Mouse (Mus musculus): ENCODE measurements around the gene Tgfb3. TPM values are rescaled to one million over a fixed set of nuclear protein-coding genes. Genes with fewer than 3 reads are reported as not detected.

The Tgfb3 gene
- polyA plus RNA-seq, 1 experiment from 2014 or later: 24.2 TPM

GRCm38 (mm10) chr12:86082481-86083012 is 3.7 kb upstream of the Tgfb3 start, which contains the start of gene Ift43:
TSS of gene Ift43 (plus strand) at chr12:86082541.
- 0 out of 2 replicates have a peak, but pooled peaks have one; percentile 13 for ATAC-seq (ENCODE audit: insufficient number of reproducible peaks, low FRiP score)
- peak within 1 kb of the TSS; percentile 84 for H3K4me3 ChIP-seq
- under 1% methylated on average over 35 of the region's 35 CpGs for WGBS
- no peaks in the 10 kb centered on the region for H3K9me3 ChIP-seq (replicated peaks)
- no peaks in the 10 kb centered on the region for H3K27me3 ChIP-seq (replicated peaks)
- H3K4me1 ChIP-seq (replicated peaks): peaks cover 27% of the 10 kb centered on the region
- H3K36me3 ChIP-seq: peaks cover 17% of the 10 kb centered on the region
- peak within 1 kb of the TSS; percentile 77 for H3K9ac ChIP-seq
- H3K27ac ChIP-seq (ENCODE audit: poor library complexity, severe bottlenecking): peak within 1 kb of the TSS; percentile 56
- peak within 1 kb of the TSS; percentile 79 for H3K4me2 ChIP-seq

GRCm38 (mm10) chr12:86079202-86079667 is 394 bp upstream of the Tgfb3 start:
- WGBS: under 1% methylated on average over 31 of the region's 31 CpGs
- Histone ChIP-seq H3K9ac (peak overlapping the region; percentile 83), H3K4me2 (peak overlapping the region; percentile 81), H3K36me3 (no peaks in the 10 kb centered on the region), H3K27ac (ENCODE audit: poor library complexity, severe bottlenecking) (peak overlapping the region; percentile 90), H3K4me1 (replicated peaks) (peaks cover 38% of the 10 kb centered on the region), H3K9me3 (replicated peaks) (no peaks in the 10 kb centered on the region), H3K27me3 (replicated peaks) (no peaks in the 10 kb centered on the region), H3K4me3 (peak overlapping the region; percentile 62)
- ATAC-seq (ENCODE audit: insufficient number of reproducible peaks, low FRiP score): peak; percentile 76

- Histone ChIP-seq H3K4me3 (peak overlapping the region; percentile 62), H3K27me3 (replicated peaks) (no peaks in the 10 kb centered on the region), H3K27ac (ENCODE audit: poor library complexity, severe bottlenecking) (peak overlapping the region; percentile 90), H3K4me2 (peak overlapping the region; percentile 81), H3K9ac (peak overlapping the region; percentile 83), H3K9me3 (replicated peaks) (no peaks in the 10 kb centered on the region), H3K36me3 (no peaks in the 10 kb centered on the region), H3K4me1 (replicated peaks) (peaks cover 36% of the 10 kb centered on the region)
- 19% methylated on average over 9 of the region's 9 CpGs for WGBS
- ATAC-seq (ENCODE audit: insufficient number of reproducible peaks, low FRiP score): no peak
Measured at GRCm38 (mm10) chr12:86078176-86078552, 677 bp downstream of the Tgfb3 start.

- H3K36me3 ChIP-seq: no peaks in the 10 kb centered on the region
- H3K4me3 ChIP-seq: peak overlapping the region; percentile 62
- ATAC-seq (ENCODE audit: insufficient number of reproducible peaks, low FRiP score): no peak
- H3K27me3 ChIP-seq (replicated peaks): no peaks in the 10 kb centered on the region
- peak overlapping the region; percentile 83 for H3K9ac ChIP-seq
- no peaks in the 10 kb centered on the region for H3K9me3 ChIP-seq (replicated peaks)
- H3K4me2 ChIP-seq: peak overlapping the region; percentile 81
- H3K27ac ChIP-seq (ENCODE audit: poor library complexity, severe bottlenecking): 0 out of 2 replicates have a peak overlapping the region, but pooled peaks have one; percentile 48
- WGBS: 26% methylated on average over 11 of the region's 11 CpGs
- H3K4me1 ChIP-seq (replicated peaks): peaks cover 33% of the 10 kb centered on the region
Measured at GRCm38 (mm10) chr12:86077736-86078135, 1.1 kb downstream of the Tgfb3 start.

DNA sequence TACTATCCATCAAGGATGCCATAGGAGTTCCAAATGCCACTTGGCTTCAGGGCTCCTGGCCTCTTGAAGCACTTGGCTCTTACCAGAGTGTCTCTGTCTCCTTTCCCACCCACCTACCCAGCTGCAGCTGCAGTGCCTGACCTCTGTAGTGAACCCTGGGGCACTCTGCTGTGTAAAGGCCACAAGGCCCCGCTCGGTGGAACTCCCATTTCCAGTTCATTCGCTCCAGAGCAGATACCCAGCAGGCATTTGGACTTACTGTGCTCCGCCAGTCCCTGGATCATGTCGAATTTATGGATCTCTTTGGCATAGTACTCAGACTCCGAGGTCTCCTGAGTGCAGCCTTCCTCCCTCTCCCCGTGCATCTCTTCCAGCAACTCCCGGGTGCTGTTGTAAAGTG is 1.5 kb downstream of the Tgfb3 start:
- ATAC-seq (ENCODE audit: insufficient number of reproducible peaks, low FRiP score): no peak
- Histone ChIP-seq H3K27ac (ENCODE audit: poor library complexity, severe bottlenecking) (no peak overlapping the region), H3K4me1 (replicated peaks) (peaks cover 33% of the 10 kb centered on the region)

GRCm38 (mm10) chr12:86076321-86076901 is 2.4 kb downstream of the Tgfb3 start:
- no peaks in the 10 kb centered on the region for H3K36me3 ChIP-seq
- H3K27ac ChIP-seq (ENCODE audit: poor library complexity, severe bottlenecking): no peak overlapping the region
- no peaks in the 10 kb centered on the region for H3K27me3 ChIP-seq (replicated peaks)
- peak overlapping the region; percentile 62 for H3K4me3 ChIP-seq
- no peak for ATAC-seq (ENCODE audit: insufficient number of reproducible peaks, low FRiP score)
- peak overlapping the region; percentile 83 for H3K9ac ChIP-seq
- H3K4me2 ChIP-seq: peak overlapping the region; percentile 81
- H3K9me3 ChIP-seq (replicated peaks): peaks cover 5% of the 10 kb centered on the region; the same call in 1 of the 2 replicates
- peaks cover 30% of the 10 kb centered on the region for H3K4me1 ChIP-seq (replicated peaks)
- 13% methylated on average over 13 of the region's 13 CpGs for WGBS

More for the DNA sequence above, 1.5 kb downstream of the Tgfb3 start:
- H3K9ac ChIP-seq: peak overlapping the region; percentile 83
- 34% methylated on average over 8 of the region's 8 CpGs for WGBS
- peak overlapping the region; percentile 81 for H3K4me2 ChIP-seq
- H3K4me3 ChIP-seq: peak overlapping the region; percentile 62
- no peaks in the 10 kb centered on the region for H3K27me3 ChIP-seq (replicated peaks)
- H3K36me3 ChIP-seq: no peaks in the 10 kb centered on the region
- H3K9me3 ChIP-seq (replicated peaks): no peaks in the 10 kb centered on the region

GRCm38 (mm10) chr12:86075358-86075757 is 3.5 kb downstream of the Tgfb3 start:
- no peak for ATAC-seq (ENCODE audit: insufficient number of reproducible peaks, low FRiP score)
- Histone ChIP-seq H3K4me1 (replicated peaks) (peaks cover 30% of the 10 kb centered on the region), H3K9ac (no peak overlapping the region), H3K4me2 (peak overlapping the region; percentile 81), H3K4me3 (no peak overlapping the region), H3K27ac (ENCODE audit: poor library complexity, severe bottlenecking) (no peak overlapping the region), H3K9me3 (replicated peaks) (peaks cover 5% of the 10 kb centered on the region; the same call in 1 of the 2 replicates), H3K36me3 (no peaks in the 10 kb centered on the region), H3K27me3 (replicated peaks) (no peaks in the 10 kb centered on the region)
- 86% methylated on average over 7 of the region's 7 CpGs for WGBS

- no peak overlapping the region for H3K4me2 ChIP-seq
- no peak overlapping the region for H3K27ac ChIP-seq (ENCODE audit: poor library complexity, severe bottlenecking)
- peaks cover 30% of the 10 kb centered on the region for H3K4me1 ChIP-seq (replicated peaks)
- WGBS: 72% methylated on average over 12 of the region's 12 CpGs
- H3K9ac ChIP-seq: no peak overlapping the region
- no peaks in the 10 kb centered on the region for H3K36me3 ChIP-seq
- ATAC-seq (ENCODE audit: insufficient number of reproducible peaks, low FRiP score): no peak
- H3K9me3 ChIP-seq (replicated peaks): peaks cover 5% of the 10 kb centered on the region; the same call in 1 of the 2 replicates
- H3K4me3 ChIP-seq: no peak overlapping the region
- no peaks in the 10 kb centered on the region for H3K27me3 ChIP-seq (replicated peaks)
Measured at GRCm38 (mm10) chr12:86074681-86075080, 4.2 kb downstream of the Tgfb3 start.

- Histone ChIP-seq H3K9me3 (replicated peaks) (peaks cover 5% of the 10 kb centered on the region; the same call in 1 of the 2 replicates), H3K36me3 (peaks cover 23% of the 10 kb centered on the region), H3K9ac (no peak overlapping the region), H3K27me3 (replicated peaks) (no peaks in the 10 kb centered on the region), H3K4me2 (no peak overlapping the region), H3K4me3 (no peak overlapping the region), H3K4me1 (replicated peaks) (peaks cover 13% of the 10 kb centered on the region), H3K27ac (ENCODE audit: poor library complexity, severe bottlenecking) (no peak overlapping the region)
- 86% methylated on average over 6 of the region's 6 CpGs for WGBS
- ATAC-seq (ENCODE audit: insufficient number of reproducible peaks, low FRiP score): no peak
Measured at GRCm38 (mm10) chr12:86071432-86071831, 7.4 kb downstream of the Tgfb3 start.

- Histone ChIP-seq H3K4me2 (no peak overlapping the region), H3K9me3 (replicated peaks) (no peaks in the 10 kb centered on the region), H3K27ac (ENCODE audit: poor library complexity, severe bottlenecking) (no peak overlapping the region), H3K9ac (no peak overlapping the region), H3K36me3 (peaks cover 63% of the 10 kb centered on the region), H3K4me3 (no peak overlapping the region), H3K27me3 (replicated peaks) (no peaks in the 10 kb centered on the region), H3K4me1 (replicated peaks) (no peaks in the 10 kb centered on the region)
- ATAC-seq (ENCODE audit: insufficient number of reproducible peaks, low FRiP score): no peak
Measured at GRCm38 (mm10) chr12:86064796-86065195, 14.0 kb downstream of the Tgfb3 start.

DNA sequence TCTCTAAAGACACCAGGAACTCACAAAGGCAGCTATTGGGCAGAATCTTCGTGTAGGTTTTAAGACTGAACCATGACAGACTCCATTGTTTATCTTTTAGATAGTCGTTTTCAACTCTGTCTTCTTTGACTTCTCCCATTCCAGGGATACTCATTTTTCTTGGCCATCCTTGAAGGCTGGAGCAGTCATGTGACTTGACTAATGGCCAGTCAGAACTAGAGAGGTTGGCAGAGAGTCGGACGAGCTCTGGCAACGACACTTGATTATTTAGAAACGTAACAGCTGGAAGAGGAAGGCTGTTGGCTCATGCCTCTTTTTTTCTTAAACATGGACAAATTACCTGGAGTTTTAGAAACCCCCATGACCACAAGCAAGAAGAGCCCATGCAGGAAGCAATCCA is 19.5 kb downstream of the Tgfb3 start:
- H3K4me3 ChIP-seq: no peak overlapping the region
- H3K4me1 ChIP-seq (replicated peaks): no peaks in the 10 kb centered on the region
- H3K27me3 ChIP-seq (replicated peaks): no peaks in the 10 kb centered on the region
- H3K9me3 ChIP-seq (replicated peaks): no peaks in the 10 kb centered on the region
- H3K4me2 ChIP-seq: no peak overlapping the region
- H3K27ac ChIP-seq (ENCODE audit: poor library complexity, severe bottlenecking): no peak overlapping the region
- H3K36me3 ChIP-seq: peaks cover 72% of the 10 kb centered on the region
- no peak overlapping the region for H3K9ac ChIP-seq
- WGBS: 77% methylated on average over 6 of the region's 6 CpGs
- ATAC-seq (ENCODE audit: insufficient number of reproducible peaks, low FRiP score): no peak
